Mouse (Mus musculus): Measurements from ENCODE around the gene Sgo1. TPM values are rescaled to one million over a fixed set of nuclear protein-coding genes. Genes with fewer than 3 reads are reported as not detected.
A peak's percentile ranks its signal among the peaks of the same experiment; 100 is the strongest.
"Not testable (repeated sequence)": the region's sequence is repeated elsewhere in the genome, so short reads cannot be mapped to it uniquely, and the experiment has no call there.

Sgo1 gene
- 53.0 and 56.3 TPM in 2 replicates for polyA plus RNA-seq (2016; fragmentation: Nextera tagmentation; extraction: Ambion mirVana)

DNA sequence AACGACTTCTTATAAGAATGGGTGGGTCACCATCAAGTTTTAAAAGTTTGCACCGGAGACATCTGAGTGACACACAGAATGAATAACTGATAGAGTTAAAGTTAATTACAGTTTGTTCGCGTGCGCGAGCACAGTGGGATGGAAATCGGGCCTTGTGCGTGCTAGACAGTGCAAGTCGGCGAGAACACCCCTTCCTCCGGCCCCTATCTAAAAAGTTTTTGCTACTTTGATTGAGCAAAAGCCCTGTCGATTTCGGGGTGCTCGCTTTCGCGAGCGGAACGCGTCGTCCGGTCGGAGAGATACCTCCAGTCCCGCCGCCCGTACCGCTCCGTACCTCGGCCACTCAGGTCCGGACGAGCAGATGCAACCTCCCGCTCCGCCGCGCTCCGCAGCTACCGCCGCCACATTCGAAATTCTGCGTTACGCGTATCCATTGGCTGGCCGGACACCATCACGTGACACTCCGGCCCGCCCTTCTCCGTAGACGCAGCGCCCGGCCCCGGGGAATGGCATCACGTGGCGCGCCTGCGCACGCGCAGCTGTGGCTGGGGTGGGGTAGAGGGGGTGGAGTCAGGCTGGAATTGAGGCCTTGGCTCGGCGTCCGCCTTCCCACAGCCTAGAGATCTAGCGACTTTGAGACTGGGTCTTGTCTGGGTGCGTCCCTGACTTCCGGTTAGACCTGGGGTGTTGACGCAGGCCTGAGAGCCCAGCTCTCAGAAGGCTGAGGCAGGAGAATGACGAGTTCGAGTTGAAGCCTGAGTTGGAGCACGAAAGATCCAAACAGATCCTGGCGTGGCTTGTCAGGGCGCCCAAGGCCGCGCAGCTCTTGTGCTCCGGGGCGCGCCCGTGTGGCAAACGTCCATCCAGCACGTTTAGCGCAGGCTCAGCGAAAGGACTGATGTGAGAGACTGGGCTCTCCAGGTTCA lies at the start of gene Sgo1:
Gene Sgo1, minus strand, starts transcription at position 457 of the 926 bp plus-strand sequence.
- H3K36me3 ChIP-seq (replicated peaks) = peaks cover 21% of the 10 kb centered on the region
- H3K4me3 ChIP-seq (replicated peaks) = peak within 1 kb of the TSS; percentile 62
- H3K4me1 ChIP-seq = peaks cover 13% of the 10 kb centered on the region
- WGBS = under 1% methylated on average over 78 of the region's 78 CpGs
- peak within 1 kb of the TSS; percentile 96 for H3K27ac ChIP-seq
- H3K9ac ChIP-seq = peak within 1 kb of the TSS; percentile 68
- H3K27me3 ChIP-seq = no peaks in the 10 kb centered on the region
- no peaks in the 10 kb centered on the region for H3K9me3 ChIP-seq
- ATAC-seq (ENCODE audit: low FRiP score) = peak; percentile 99
- peak within 1 kb of the TSS; percentile 63 for H3K4me2 ChIP-seq

DNA sequence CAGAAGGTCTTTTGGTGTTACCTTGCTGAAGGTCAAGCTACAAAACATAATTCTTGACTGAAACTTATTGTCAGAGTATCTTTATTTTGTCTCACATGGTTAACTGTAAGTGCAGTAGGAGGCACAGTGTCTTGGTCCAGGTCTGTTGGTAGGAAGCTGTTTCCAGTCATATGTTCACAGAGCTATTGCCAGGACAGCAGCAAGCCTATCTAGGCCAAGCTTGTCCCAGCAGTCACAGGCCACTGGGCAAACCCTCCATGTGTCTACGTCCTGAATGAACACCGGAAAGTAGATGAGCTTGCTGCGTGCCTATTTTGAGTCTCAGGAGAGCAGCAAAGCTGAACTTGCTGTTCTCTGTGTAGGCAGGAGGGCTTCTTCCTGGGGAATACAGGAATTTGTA lies 29.8 kb upstream of the Sgo1 start:
- H3K27ac ChIP-seq; H3K9me3 ChIP-seq; H3K4me2 ChIP-seq; H3K9ac ChIP-seq; ATAC-seq (ENCODE audit: low FRiP score); H3K36me3 ChIP-seq (replicated peaks); H3K4me1 ChIP-seq; H3K27me3 ChIP-seq; H3K4me3 ChIP-seq (replicated peaks): not testable (repeated sequence)
- 96% methylated on average over 3 of the region's 3 CpGs for WGBS

DNA sequence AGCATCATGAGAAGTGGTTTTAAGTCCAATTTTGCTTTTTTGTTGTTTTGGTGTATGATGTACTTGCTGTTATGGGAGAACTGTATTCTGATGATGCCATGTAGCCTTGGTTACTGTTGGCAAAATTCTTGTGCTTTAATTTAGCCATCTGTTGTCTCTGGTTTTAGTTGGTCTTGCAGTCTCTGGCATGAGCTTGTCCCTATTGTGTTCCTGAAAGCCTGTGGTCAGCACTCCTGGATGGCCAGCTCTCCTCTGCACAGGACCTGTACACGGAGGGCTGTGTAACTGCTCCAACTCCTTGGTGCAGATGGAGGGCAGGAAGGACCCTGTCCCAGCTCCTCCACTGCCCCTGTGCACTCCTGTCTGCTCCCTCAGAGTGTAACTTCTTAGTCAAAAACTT lies 29.3 kb upstream of the Sgo1 start:
- Histone ChIP-seq H3K4me2 (no peak overlapping the region), H3K27me3 (no peaks in the 10 kb centered on the region), H3K4me3 (replicated peaks) (no peak overlapping the region), H3K4me1 (no peaks in the 10 kb centered on the region), H3K9ac (no peak overlapping the region), H3K9me3 (no peaks in the 10 kb centered on the region), H3K36me3 (replicated peaks) (no peaks in the 10 kb centered on the region), H3K27ac (no peak overlapping the region)
- ATAC-seq (ENCODE audit: low FRiP score) = no peak
- 93% methylated on average over 1 of the region's 1 CpGs for WGBS

DNA sequence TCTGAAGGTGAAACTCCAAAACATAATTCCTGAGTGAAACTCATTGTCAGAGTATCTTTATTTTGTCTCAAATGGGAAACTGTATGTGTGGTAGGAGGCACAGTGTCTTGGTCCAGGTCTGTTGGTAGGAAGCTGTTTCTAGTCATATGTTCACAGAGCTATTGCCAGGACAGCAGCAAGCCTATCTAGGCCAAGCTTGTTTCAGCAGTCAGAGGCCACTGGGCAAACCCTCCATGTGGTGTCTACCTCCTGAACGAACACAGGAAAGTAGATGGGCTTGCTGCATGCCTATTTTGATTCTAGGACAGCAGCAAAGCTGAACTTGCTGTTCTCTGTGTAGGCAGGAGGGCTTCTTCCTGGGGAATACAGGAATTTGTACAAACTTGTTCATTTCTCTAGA lies 26.0 kb upstream of the Sgo1 start:
- H3K27ac ChIP-seq; H3K4me1 ChIP-seq; H3K27me3 ChIP-seq; H3K36me3 ChIP-seq (replicated peaks); ATAC-seq (ENCODE audit: low FRiP score); H3K9ac ChIP-seq; H3K4me2 ChIP-seq; H3K4me3 ChIP-seq (replicated peaks); H3K9me3 ChIP-seq: not testable (repeated sequence)
- 52% methylated on average over 1 of the region's 1 CpGs for WGBS

DNA sequence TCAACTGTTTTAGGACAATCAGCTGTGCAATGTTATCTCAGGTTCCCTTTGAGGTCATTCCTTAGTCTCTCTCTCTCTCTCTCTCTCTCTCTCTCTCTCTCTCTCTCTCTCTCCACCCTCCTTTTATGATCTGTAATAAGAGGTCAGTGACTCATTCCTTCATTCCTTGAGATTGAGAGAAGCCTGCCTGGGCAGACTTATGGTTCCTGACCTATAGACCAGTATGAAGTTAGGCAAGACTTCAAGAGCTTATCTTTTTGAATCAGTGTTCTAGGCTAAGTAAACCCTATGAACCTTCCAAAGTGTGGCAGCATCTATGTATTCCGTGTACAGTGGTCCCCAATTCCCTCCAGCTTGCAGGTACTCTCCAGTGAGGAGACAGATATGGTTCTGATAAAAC lies 25.3 kb upstream of the Sgo1 start:
- no peaks in the 10 kb centered on the region for H3K27me3 ChIP-seq
- no peak overlapping the region for H3K27ac ChIP-seq
- 66% methylated on average over 1 of the region's 1 CpGs for WGBS
- no peak overlapping the region for H3K4me2 ChIP-seq
- ATAC-seq (ENCODE audit: low FRiP score) = no peak
- no peaks in the 10 kb centered on the region for H3K4me1 ChIP-seq
- no peak overlapping the region for H3K9ac ChIP-seq
- H3K36me3 ChIP-seq (replicated peaks) = no peaks in the 10 kb centered on the region
- no peak overlapping the region for H3K4me3 ChIP-seq (replicated peaks)
- H3K9me3 ChIP-seq = no peaks in the 10 kb centered on the region

DNA sequence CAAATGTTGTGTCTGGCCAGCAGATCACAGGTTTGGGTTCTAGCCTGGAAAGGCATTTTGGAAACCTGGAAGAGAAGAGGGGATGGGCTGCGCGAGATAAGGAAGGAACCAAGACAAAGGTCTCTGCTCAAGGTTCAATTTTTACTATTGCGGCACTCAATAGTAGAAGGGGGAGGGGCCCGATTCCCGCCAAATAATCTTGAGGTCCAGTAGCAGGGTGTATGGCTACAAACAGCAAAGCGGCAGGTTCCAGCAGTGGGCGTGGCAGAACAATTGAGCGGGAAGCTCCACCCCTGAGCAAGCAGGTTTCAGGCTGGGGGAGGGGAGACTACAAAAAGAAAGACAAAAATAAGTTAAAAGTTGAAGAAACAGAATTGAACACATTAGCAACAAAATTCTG lies 8.4 kb upstream of the Sgo1 start:
- ATAC-seq (ENCODE audit: low FRiP score); H3K4me2 ChIP-seq; H3K4me1 ChIP-seq; H3K36me3 ChIP-seq (replicated peaks); H3K9ac ChIP-seq; H3K4me3 ChIP-seq (replicated peaks); H3K27me3 ChIP-seq; H3K27ac ChIP-seq; H3K9me3 ChIP-seq: not testable (repeated sequence)
- WGBS = 92% methylated on average over 8 of the region's 8 CpGs

DNA sequence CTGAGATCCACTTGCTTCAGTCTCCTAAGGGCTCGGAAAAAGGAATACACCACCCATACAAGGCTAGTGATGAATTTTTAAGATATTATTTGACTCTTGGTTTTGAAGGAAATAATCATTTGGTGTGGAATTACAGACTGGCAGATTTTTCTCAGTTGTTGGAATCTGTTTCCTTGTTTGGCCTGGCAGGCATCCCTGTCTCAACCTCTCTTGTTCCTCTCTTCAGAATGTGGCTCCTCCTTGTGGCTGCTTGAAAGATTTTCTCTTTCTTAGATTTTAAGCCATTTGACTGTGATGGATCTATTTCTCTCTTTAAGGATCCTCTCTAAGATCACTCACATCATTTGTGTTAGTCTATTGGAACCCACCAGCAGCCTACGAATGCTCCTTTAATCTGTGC lies 4.9 kb upstream of the Sgo1 start:
- ATAC-seq (ENCODE audit: low FRiP score) = no peak
- H3K9me3 ChIP-seq = no peaks in the 10 kb centered on the region
- 77% methylated on average over 2 of the region's 2 CpGs for WGBS
- H3K9ac ChIP-seq = no peak overlapping the region
- H3K36me3 ChIP-seq (replicated peaks) = no peaks in the 10 kb centered on the region
- 0 out of 2 replicates have a peak, but pooled peaks cover 3% of the 10 kb centered on the region for H3K4me1 ChIP-seq
- H3K4me2 ChIP-seq = no peak overlapping the region
- no peak overlapping the region for H3K4me3 ChIP-seq (replicated peaks)
- no peaks in the 10 kb centered on the region for H3K27me3 ChIP-seq
- no peak overlapping the region for H3K27ac ChIP-seq

DNA sequence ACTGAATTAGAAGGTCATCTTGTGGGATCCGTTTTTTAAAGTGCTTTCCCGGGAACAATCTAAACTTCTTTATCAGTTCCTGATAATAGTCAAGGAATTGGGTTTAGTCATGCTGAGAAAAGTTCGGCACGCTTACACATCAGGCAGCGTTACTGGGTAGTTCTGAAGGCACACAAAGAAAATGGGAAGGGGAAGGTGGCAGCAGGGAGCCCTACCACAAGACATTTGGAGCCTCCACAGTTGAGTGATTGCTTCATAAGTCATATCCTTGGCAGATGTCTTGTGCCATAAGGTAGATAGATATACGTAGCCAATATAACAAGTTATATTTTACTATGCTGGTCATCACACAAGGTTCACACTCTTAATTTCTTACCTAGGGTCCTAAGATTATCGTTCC lies 813 bp upstream of the Sgo1 start:
- H3K36me3 ChIP-seq (replicated peaks) = peaks cover 13% of the 10 kb centered on the region
- H3K4me3 ChIP-seq (replicated peaks) = peak overlapping the region; percentile 62
- peak overlapping the region; percentile 68 for H3K9ac ChIP-seq
- WGBS = 28% methylated on average over 7 of the region's 7 CpGs
- peaks cover 13% of the 10 kb centered on the region for H3K4me1 ChIP-seq
- H3K27ac ChIP-seq = peak overlapping the region; percentile 96
- ATAC-seq (ENCODE audit: low FRiP score) = no peak
- H3K27me3 ChIP-seq = no peaks in the 10 kb centered on the region
- H3K4me2 ChIP-seq = peak overlapping the region; percentile 63
- H3K9me3 ChIP-seq = no peaks in the 10 kb centered on the region

DNA sequence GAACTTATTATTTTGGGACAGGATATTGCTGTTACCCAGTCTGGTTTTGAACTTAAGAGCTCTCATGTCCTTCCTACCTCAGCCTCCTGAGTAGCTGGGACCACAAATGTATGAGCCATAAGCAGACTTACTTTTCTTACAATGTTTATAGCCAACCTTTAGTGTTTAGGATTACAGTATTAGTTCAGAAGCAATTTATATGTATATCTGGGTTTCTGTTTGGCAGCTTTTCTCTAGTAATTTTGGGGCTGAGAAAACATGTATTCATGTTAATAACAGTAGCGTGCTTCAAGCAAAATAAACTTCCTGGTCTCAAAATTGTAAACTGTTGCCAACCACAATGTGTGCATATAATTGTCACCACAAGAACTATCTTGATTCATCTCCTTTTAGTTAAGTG lies 812 bp downstream of the Sgo1 start:
- peaks cover 26% of the 10 kb centered on the region for H3K36me3 ChIP-seq (replicated peaks)
- H3K4me3 ChIP-seq (replicated peaks) = peak overlapping the region; percentile 62
- H3K4me1 ChIP-seq = peaks cover 13% of the 10 kb centered on the region
- no peaks in the 10 kb centered on the region for H3K27me3 ChIP-seq
- peak overlapping the region; percentile 63 for H3K4me2 ChIP-seq
- H3K27ac ChIP-seq = no peak overlapping the region
- H3K9ac ChIP-seq = peak overlapping the region; percentile 62; the same call in 1 of the 2 replicates
- H3K9me3 ChIP-seq = no peaks in the 10 kb centered on the region
- WGBS = 17% methylated on average over 1 of the region's 1 CpGs
- no peak for ATAC-seq (ENCODE audit: low FRiP score)

DNA sequence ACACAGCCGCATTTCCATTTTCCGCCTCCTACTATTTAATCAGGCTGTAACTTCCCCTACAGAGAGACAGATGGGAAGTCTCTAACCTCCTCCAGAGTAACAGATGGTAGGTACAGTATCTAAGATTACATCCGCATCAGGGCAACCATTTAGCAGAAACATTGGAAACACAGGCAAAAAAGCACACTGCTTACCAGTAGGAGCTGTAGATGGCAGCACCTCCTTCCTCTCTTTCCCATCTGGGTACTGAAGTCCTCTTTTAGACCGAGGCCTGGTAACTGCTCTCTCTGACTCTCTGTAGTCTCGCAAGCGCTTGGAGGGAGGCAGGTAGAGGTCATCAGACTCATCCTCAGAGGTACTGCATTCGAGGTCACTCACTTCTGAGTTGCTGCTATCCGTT lies 10.4 kb downstream of the Sgo1 start:
- Histone ChIP-seq H3K27ac (no peak overlapping the region), H3K27me3 (no peaks in the 10 kb centered on the region), H3K4me3 (replicated peaks) (no peak overlapping the region), H3K9ac (no peak overlapping the region), H3K4me2 (no peak overlapping the region), H3K36me3 (replicated peaks) (peaks cover 67% of the 10 kb centered on the region), H3K4me1 (0 out of 2 replicates have a peak, but pooled peaks cover 2% of the 10 kb centered on the region), H3K9me3 (no peaks in the 10 kb centered on the region)
- ATAC-seq (ENCODE audit: low FRiP score) = peak; percentile 69; the same call in 1 of the 2 replicates
- WGBS = 85% methylated on average over 8 of the region's 8 CpGs

DNA sequence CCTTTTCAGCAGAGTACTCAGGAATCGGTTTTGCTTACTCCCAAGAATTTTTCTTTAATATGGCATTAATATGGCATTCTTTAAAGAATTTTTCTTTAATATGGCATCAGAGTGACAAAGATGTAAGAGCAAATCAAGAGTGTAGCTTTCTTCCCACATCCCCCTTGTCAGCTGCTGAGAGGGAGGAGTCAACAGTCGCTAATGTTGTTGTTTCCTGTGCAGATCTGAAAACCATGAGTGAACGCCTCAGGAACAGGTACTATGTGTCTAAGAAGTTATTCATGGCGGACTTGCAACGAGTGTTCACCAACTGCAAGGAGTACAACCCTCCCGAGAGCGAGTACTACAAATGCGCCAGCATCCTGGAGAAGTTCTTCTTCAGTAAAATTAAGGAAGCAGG lies 18.7 kb downstream of the Sgo1 start:
- no peaks in the 10 kb centered on the region for H3K4me1 ChIP-seq
- no peak for ATAC-seq (ENCODE audit: low FRiP score)
- H3K9me3 ChIP-seq = no peaks in the 10 kb centered on the region
- no peak overlapping the region for H3K27ac ChIP-seq
- H3K27me3 ChIP-seq = no peaks in the 10 kb centered on the region
- peaks cover 57% of the 10 kb centered on the region for H3K36me3 ChIP-seq (replicated peaks)
- H3K9ac ChIP-seq = no peak overlapping the region
- no peak overlapping the region for H3K4me3 ChIP-seq (replicated peaks)
- WGBS = 94% methylated on average over 8 of the region's 8 CpGs
- H3K4me2 ChIP-seq = no peak overlapping the region

DNA sequence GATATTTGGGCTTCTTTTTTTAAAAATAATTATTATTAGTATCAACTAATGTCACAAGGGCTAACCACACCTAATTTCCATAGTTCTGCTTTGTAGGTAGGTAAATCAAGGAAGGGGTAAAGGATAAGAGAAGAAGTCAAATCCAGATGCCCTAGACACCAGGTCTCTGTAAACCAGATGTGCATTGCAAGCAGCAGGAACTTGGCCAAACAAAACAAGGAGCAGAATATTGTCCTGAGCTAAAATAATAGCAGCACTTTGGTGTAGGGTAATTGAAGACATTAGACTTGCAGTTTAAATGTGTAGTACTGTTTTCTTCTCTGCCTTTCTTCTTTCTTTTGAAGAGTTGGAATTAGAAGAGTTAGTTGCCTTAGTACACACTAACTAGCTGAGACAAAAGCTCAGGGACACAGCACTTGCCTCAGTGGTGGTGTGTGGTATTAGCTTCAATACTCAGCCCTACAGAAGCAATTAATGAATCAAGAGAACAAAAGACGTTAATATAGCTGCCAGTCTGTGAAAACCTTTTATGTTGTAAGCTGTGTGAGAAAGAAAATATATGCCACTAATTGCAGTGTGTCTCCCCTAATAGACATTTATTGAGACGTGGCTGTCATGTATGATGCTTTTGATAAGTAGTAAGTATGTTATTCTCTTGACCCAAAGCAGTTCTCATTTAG lies 24.3 kb downstream of the Sgo1 start:
- Histone ChIP-seq H3K27me3 (0 out of 2 replicates have a peak, but pooled peaks cover 3% of the 10 kb centered on the region), H3K9me3 (no peaks in the 10 kb centered on the region), H3K4me3 (replicated peaks) (no peak overlapping the region), H3K36me3 (replicated peaks) (peaks cover 33% of the 10 kb centered on the region), H3K9ac (no peak overlapping the region), H3K4me1 (peaks cover 2% of the 10 kb centered on the region), H3K27ac (no peak overlapping the region), H3K4me2 (no peak overlapping the region)
- peak; percentile 68; the same call in 1 of the 2 replicates for ATAC-seq (ENCODE audit: low FRiP score)
- 31% methylated on average over 2 of the region's 2 CpGs for whole genome bisulfite sequencing

All from forebrain, embryonic 12.5 days (tissue).